14 mouse cellular contexts compared by ENCODE assay signal in genomic region chr14:27094247-27094646, GRCm38 (mm10). TPM values are rescaled to one million over a fixed set of nuclear protein-coding genes. Genes with fewer than 3 reads are reported as not detected.
"Had no signal": no experiment of that assay in that cellular context is flagged by ENCODE, and none has a peak within 500 bp of the region (broad histone marks: within the 10 kb centered on the region; RNA-seq: fewer than 3 reads in every experiment).

No protein-coding gene starts in this region.

- H3K27me3 ChIP-seq: kidney, embryonic 15.5 days; limb, embryonic 13.5 days; liver, embryonic 15.5 days; neural tube, embryonic 12.5 days had no signal

- H3K27ac ChIP-seq: kidney, embryonic 15.5 days; limb, embryonic 13.5 days; liver, embryonic 15.5 days; neural tube, embryonic 12.5 days had no signal

- H3K9me3 ChIP-seq: kidney, embryonic 15.5 days; limb, embryonic 13.5 days; liver, embryonic 15.5 days; neural tube, embryonic 12.5 days had no signal

- H3K9ac ChIP-seq: kidney, embryonic 15.5 days; limb, embryonic 13.5 days; liver, embryonic 15.5 days; neural tube, embryonic 12.5 days had no signal

- H3K4me3 ChIP-seq: kidney, embryonic 15.5 days; limb, embryonic 13.5 days; liver, embryonic 15.5 days; neural tube, embryonic 12.5 days had no signal

- H3K4me1 ChIP-seq: kidney, embryonic 15.5 days; limb, embryonic 13.5 days; liver, embryonic 15.5 days had no signal

- H3K36me3 ChIP-seq: liver, embryonic 15.5 days had no signal

- ATAC-seq: lung, postnatal 0 days had no signal

- H3K4me2 ChIP-seq: kidney, embryonic 15.5 days; limb, embryonic 13.5 days; liver, embryonic 15.5 days; neural tube, embryonic 12.5 days had no signal

- DNase-seq: kidney, postnatal 14 days; left cerebral cortex, postnatal 4 days; lung, adult 2 months; lung, postnatal 36 days; right cerebral cortex, postnatal 4 days; spleen, adult 18-20 months; thymus, adult 18-20 months; thymus, postnatal 25 days had no signal

RNA-seq across cellular contexts. Expression of gene Il17rd, which starts 55.5 kb away (rescaled TPM):
- total RNA-seq: megakaryocyte progenitor cell, adult 5-6 weeks had no signal
